Mouse (Mus musculus): ENCODE measurements around the gene Cnot4.
"Not testable (repeated sequence)": the region's sequence is repeated elsewhere in the genome, so short reads cannot be mapped to it uniquely, and the experiment has no call there.

Cnot4 gene

DNA sequence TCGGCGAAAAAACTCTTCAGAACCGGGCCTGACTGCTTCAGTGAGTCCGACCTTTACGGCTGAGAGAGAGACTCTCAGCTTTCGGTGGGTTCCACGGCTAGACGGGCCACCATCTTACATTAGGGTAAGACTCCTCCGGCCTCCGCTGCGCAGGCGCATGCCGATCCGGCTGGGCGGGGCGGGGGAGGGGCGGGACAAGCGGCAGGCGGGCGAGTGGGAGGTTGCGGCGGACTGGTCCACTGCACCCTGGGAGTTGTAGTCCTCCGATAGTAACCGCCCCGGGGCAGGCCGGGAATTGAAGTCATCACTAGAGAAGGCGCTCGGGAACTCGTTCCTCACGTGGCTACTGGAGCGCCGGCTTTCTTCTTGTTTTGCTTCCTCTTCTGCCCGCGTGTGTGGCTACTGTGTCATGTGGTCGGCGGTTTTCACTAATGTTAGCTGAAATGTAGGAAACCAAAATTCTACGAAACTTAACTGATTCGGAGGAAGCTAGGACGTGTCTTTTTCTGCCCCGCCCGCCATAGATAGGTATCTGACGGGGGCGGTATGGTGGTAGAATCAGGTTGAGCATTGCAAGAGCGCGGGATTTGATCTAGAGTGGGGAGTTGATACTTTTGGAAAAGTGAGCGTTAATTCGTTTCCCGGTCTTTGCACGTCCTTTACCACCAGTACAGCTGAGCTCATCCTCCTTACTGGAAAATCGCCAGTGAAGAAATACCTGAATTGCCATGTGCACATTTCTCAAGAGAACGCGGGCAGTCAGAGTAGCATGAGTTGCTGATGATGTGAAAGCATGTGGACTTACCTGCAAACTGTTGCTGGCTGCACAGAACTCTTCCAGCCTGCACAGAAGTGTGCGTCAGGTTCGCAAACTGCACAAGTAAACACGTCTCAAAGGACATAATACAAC is at the start of gene Cnot4:
Gene Cnot4 (minus strand): TSS at position 146 of the 910 bp plus-strand sequence.
- DNase-seq, result peak; percentile 100

DNA sequence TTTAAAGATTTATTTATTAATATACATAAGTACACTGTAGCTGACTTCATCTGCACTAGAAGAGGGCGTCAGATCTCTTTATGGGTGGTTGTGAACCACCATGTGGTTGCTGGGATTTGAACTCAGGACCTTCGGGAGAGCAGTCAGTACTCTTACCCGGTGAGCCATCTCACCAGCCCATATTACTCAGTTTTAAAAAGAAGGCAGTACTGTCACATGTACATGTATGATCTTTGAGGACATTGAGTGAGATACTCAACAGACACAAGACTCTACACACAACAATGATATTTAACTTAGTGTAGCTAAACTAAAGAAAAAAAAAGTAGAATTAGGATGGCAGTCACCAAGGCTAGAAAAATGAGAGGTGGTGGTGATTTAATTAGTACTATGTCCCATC is 45.8 kb upstream of the Cnot4 start:
- not testable (repeated sequence) for DNase-seq

DNA sequence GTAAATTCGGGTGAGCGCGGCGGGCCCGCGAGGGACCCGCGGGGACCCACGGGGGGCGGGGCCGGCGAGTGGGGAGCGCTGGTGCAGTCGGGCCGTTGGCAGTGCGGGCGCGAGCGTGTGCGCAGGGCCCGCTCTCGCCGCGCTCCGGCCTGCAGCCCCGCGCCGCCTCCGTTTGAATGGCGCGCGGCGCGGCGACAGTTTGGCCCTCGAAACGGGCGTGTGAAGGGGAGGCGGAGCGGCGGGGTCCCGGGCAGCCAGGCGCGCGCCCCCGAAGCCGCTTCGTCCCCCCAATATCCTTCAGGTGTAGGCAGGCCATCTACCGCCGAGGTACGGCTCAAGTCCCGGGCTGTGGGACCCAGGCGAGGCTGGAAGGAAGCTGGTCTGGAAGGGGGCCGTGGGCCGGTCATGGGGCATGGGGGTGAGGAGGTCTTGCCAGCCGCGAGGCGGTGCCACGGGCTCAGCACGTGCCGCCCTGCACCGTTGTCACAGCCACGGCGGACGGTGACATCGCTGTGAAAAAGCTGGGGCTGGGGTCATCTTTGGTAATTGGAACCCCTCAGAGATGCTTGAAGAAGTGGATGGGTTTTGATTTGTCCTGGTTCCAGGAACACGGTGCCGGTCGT is 44.2 kb upstream of the Cnot4 start:
- DNase-seq, result peak; percentile 53

DNA sequence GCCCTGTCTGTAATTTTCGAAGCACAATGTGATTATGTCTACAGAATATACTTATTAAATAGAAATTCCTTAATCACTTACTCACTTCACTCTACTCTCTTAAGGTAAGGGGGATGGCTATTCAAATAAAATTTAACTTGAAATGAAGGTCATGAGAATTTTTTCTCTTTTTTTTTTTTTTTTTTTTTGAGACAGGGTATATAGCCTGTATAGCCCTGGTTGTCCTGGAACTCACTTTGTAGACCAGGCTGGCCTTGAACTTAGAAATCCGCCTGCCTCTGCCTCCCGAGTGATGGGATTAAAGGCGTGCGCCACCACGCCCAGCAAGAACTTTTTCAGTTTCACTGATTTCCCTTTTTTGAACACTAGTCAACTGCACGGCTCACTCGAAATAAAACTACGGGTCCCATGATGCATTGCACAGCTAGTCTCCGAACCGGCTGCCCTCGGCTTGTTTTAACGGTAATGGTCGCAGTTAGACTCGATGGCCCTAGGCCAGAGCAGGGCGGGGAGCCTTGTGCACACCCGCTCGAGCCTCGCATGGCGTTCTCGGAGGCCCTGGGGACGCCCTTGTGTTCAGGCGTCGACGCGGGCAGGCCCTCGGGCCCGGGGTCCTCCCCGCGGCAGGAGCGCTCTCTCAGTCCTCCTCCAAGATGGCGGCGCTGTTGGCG is 43.6 kb upstream of the Cnot4 start, which contains the start of gene Nup205:
Gene Nup205 (plus strand): TSS at position 443 of the 671 bp plus-strand sequence.
- peak; percentile 85 for DNase-seq

DNA sequence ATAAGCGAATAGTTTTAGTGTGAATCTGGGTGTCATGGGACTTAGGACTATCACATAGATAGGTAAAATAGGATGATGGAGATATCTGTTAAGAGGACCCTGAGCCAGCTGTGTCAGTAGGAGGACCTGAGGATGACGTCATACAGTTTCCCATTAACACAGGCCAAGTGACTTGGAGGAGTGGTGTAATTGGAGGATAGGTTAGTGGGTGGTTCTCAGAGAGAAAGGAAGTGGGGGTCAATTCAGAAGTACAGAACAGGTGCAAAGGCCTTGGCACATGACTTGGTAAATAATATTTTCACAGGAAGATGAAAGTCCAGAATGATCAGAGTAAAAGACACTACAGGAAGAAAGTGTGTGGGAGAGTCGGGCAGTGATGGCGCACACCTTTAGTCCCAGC is 39.7 kb upstream of the Cnot4 start:
- DNase-seq, result no peak

DNA sequence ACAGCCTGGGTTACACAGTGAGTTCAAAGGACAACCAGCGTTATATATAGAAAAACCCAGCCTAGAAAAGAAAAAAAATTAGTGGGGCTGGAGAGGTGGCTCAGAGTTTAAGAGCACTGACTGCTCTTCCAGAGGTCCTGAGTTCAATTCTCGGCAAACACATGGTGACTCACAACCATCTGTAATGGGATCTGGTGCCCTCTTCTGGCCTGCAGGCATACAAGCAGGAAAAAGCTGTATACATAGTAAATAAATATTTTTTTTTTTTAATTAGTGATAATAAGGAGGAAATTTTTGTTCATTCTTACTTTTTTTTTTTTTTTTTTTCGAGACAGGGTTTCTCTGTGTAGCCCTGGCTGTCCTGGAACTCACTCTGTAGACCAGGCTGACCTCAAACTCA is 38.5 kb upstream of the Cnot4 start:
- not testable (repeated sequence) for DNase-seq

DNA sequence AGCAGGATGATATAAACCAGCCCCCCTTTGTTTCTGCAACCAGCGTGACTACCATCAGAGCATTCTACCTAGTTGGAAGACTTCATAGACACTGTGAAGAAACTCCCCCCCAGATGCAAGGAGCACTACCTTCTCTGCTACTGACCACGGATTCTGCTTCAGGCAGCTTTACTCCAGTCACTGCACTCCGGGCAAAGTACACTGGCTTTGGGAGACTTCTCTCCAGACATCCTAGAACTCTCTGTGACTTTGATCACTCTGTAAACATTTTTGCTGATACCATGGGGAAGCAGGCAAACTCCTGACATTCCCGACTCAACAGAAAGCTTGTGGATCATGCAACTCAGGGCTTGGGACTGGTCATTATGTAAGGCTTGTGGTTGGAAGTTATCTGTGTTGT is 35.7 kb upstream of the Cnot4 start:
- no peak for DNase-seq

DNA sequence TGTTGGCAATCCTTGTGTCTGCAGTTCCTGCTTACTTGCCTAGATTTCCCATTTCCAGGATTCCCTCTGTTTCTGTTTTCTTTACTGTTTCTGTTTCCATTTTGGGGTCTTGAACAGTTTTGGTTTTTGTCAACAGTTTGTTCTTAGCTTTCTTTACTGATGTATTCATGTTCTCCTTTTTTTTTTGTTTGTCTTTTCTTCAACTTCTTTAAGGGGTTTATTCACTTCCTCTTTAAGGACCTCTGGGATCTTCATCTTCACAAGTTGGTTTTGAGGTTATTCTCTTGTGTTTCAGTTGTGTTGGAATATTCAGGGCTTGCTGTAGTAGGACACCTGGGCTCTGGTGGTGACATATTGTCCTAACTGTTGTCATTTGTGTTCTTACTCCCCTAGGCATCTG is 21.0 kb upstream of the Cnot4 start:
- no peak for DNase-seq

DNA sequence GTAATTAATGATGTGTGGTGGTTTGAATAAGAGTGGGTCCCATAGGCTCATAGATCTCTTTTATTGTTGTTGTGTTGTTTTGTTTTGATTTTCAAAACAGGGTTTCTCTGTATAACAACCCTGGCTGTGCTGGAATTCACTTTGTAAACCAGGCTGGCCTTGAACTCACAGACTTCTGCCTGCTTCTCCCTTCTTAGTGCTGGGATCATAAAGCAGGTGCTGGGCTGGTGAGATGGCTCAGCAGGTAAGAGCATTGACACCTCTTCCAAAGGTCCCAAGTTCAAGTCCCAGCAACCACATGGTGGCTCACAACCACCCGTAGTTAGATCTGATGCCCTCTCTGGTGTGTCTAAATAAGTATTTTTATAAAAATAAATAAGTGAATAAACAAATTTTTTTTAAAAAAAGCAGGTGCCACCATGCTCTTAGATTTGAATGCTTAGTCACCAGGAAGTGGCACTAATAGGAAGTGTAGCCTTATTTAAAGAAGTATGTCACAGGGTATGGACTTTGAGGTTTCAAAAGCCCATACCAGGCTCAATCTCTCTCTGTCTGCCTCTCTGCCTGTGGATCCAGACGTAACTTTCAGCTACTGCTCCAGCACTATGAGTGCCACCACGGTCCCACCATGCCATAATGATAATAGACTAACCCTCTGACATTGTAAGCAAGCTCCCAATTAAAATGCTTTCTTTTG is 14.3 kb upstream of the Cnot4 start:
- DNase-seq, result no peak

DNA sequence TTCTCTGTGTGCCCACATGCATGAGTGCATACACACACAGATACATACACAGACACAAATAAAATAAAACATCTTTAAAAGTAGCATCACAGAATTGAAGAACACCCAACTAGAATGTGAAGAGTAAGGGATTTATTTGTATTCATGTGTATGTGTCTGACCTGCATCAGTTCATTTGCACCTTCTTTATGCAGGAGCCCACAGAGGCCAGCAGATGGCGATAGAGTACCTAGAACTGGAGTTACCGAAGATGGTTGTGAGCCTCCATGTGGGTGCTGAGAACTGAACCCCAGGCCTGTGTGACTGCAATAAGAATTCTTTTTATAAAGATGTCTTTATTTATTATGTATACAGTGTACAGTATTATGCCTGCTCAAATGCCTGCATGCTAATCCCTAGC is 12.0 kb upstream of the Cnot4 start:
- DNase-seq, result no peak

DNA sequence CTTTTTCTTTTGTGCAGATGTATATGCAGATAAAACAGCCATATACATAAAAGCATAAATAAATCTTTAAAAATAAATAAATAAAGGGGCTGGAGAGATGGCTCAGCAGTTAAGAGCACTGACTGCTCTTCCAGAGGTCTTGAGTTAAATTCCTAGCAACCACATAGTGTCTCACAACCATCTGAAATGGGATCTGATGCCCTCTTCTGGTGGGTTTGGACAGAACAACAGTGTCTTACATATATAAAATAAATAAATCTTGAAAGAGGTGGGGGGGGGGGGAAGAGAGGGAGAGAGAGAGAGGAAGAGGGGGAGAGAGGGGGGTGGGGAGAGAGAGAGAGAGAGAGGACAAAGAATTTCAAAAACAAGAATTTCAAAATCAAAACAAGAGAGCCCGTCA is 6.8 kb upstream of the Cnot4 start:
- DNase-seq, result no peak

DNA sequence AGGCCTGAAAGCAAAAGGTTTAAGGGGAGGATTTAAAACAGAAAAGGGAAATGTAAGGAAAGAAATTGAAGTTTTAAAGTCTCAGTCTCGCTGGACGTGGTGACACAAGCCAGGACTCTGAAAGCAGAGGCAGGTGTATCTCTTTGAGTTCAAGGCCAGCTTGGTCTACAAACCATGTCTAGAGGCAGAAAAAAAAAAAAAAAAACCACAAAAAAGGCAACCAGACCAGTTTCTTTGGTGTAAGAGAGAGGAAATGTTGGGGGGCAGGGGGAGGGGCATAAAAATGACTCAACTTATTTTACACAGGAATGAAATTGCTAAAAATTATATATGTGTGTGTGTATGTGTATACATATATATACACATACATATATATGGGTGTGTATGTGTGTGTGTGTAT is 1.3 kb upstream of the Cnot4 start:
- DNase-seq, result no peak

DNA sequence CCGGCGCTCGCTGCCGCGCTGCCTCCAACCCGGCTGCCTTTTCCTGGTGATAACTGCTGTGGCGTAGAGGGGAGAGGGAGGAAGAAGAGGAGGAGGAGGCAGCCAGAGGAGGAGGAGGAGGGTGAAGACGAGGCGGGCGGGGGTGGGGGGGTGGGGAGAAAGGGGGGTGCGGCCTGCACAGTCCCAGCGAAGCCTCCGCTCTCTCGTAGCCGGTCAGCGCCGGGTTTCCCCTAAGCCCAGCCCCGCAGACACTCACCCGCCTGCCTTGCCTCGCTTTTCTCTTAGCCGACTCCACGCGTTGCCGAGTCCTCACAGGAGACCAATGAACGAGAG is 312 bp downstream of the Cnot4 start:
- peak; percentile 88 for DNase-seq

DNA sequence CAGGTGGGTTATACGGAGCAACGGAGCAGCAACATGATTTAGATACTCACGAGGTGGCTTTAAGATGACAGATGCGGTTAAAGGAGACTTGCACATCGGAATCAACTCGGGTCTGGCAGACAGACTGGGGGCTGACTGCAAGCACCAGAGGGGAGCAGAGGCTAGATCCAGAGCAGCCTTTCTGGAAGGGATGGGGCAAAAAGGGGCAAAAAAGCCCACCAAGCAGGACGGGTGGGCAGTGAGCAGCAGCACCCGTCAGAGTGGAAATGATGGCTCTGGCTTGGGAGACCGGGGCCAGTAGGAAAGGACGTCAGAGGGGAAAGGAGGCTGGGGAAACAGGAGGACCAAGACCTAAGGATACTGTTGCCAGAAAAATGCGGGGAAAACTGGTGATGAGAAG is 718 bp downstream of the Cnot4 start:
- DNase-seq, result peak; percentile 16

DNA sequence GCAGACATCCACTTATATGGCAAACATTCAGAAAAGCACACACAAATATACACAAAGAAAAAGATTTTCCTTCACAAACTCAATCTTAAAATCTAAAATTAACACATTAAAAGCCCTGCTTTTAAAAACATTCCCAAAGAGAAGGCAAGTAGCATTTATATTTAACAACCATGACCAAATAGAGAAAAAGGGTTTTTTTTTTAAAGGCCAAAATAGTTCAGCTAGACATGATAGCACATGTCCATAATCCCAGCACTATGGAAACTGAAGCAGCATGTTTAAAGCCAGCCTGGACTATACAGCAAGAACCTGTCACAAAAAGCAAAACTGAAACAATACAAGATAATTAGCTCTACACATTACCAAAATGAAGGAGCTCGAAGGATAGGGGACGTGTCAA is 11.0 kb downstream of the Cnot4 start:
- DNase-seq, result no peak

DNA sequence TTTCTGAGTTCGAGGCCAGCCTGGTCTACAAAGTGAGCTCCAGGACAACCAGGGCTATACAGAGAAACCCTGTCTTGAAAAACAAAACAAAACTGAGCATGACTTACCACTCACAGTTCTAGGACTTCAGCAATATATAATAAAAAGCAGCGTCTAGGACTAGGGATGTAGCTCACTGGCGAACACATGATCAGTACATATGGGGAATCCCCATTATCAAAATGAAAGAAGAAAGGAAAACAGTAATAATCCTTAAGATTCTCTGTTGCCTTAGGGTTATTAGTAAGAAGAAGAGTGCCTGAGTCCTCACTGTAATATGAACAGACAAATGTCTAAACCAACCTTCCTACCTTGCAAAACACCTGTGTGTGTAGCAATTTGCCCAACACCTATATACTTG is 11.6 kb downstream of the Cnot4 start:
- DNase-seq, result no peak

DNA sequence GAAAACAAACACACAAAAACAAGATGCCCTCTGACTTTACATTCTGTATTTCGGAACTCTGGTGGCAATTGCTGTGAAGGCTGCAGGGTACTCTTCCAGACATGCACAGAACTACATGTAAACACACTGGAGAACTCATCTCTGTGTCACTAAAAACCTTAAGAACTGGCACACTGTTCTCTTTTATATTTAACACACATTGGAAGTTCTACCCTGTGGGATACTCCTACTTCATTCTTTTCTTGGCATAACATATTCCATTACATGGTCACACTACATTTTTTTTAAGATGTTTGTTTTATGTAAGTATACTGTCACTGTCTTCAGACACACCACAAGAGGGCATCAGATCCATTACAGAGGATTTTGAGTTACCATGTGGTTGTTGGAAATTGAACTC is 31.1 kb downstream of the Cnot4 start:
- DNase-seq, result no peak

DNA sequence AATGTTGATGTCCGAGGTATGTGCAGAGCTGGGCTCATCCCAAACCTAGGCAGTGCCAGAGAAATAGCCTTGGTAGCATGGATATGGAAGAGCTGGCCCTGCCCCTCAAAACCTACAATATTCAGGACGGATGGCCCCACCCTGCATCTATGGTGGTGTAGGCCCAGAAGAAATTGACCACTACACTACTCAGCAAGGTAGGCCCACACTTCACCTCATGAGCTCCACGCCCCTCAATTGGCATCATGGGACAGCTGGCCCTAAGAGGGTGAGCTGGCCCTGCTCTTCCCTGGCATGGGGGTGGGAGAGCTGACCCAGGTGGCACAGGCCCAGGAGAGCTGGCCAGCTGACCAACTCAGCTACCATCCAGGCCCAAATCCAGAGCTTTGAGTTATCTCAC is 48.6 kb downstream of the Cnot4 start:
- DNase-seq, result no peak

DNA sequence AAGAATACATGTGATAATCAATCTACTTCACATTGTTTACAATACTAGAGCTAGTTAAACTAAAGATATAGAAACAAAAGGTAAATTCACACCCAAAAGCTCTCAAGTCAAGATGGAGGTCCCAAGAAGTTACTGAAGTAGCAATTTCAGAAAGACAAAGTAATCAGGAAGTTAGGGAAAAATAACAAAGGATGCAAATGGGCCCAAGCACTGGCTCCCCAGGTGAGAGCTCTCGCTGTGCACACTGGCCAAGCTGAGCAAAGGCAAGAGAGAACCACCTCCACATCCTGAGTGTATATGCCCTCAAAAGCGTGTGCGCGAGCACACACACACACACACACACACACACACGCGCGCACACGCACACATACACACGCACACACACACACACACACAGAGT is 58.4 kb downstream of the Cnot4 start:
- no peak for DNase-seq

DNA sequence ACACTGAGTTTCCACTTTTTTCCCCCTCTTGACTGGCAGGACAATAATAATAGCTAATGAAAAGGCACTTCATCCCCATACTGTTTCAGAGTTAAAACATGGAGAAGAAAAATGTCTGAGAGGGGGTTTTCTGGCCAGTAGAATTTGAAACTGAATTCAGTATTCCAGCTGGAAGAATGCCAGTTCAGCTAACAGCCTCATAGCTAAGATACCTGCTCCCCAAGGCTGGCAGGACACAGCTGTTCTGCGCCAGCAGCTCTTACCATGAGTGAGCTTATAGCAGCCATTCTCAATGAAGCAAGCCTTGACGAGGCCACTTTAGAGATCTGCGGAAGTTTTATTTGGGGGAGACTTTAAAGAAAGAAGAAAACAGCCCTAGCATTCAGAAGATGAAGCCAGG is 62.3 kb downstream of the Cnot4 start:
- no peak for DNase-seq

DNA sequence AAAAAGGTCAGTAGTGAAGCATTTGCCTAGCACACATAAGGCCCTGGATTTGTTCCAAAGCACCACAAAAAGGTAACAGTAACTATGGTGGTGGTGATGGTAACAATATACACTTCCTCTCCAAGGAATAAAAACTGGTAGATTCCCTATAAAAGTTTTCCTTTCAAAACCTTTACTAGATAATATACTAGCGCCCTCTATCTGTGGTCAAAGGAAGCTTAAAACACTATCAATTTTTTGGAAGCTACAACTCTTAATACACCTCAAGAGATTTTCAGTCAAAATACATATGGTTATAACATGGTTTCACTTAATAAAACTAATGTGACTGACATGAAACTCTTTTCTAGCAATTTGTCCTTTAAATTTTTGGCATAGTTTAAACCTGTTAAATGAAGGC is 71.1 kb downstream of the Cnot4 start:
- DNase-seq, result no peak

DNA sequence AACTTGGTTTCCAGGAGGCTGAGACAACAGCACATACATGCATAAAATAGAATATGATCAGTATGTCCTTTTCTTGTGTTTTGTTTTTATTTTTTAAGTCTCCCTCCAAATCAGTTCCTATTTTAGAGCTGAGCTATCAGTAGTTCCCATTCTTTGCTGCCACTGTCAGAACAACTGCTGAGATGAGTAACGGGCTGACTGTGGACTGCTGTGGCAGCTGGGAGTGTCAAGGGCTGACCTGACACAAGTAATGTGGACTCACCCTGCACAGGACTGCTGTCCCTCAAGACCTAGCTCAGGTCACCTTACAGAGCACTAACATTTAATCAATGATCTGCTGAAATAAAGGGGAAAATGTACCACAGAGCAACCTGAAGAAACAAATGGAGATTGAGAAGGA is 90.4 kb downstream of the Cnot4 start:
- no peak for DNase-seq

DNA sequence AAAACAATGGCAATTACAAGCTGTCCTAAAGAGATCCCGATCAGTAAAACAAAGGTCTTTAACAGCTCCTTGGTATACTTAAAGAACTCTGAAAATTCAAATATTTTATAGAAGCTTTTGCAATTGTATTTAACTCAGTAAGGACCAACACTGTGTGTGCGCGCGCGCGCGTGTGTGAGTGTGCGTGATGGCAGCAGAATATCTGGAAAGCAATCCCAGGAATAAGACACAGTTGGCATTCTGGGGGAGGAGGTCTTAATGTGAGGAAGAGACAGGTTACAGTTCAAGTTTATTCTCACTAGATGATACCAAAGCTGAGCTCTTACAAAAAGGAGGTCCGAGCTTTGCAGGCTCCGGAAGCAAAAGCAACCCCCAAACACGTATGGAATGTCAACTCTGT is 100.2 kb downstream of the Cnot4 start:
- no peak for DNase-seq

Measured in liver (tissue).